Mouse (Mus musculus) liver, adult 2 months (tissue): ENCODE data around the gene Gm43552.

Source experiments
- CTCF ChIP-seq: fragments of 200-500 bp; IDR thresholded peaks from 2 replicates; pipeline ENCODE4 v1.5.1; 2011; ENCODE audit warnings: low read depth, low read length, control low read depth
- POLR2A ChIP-seq: fragments of 200-500 bp; IDR thresholded peaks from 2 replicates; pipeline ENCODE4 v1.6.1; 2011; ENCODE audit warnings: low read length, control low read depth; ENCODE audit not compliant: insufficient read depth; ENCODE audit errors: extremely low read depth

GRCm38 (mm10) chr5:65446756-65447155 lies 45.9 kb downstream of the Gm43552 start:
- no peak for TF ChIP-seq CTCF
- TF ChIP-seq POLR2A = no peak
